Mouse (Mus musculus) forebrain, embryonic 14.5 days (tissue): ENCODE measurements around the gene Fdx1l. TPM values are rescaled to one million over a fixed set of nuclear protein-coding genes. Genes with fewer than 3 reads are reported as not detected.
A peak's percentile ranks its signal among the peaks of the same experiment; 100 is the strongest.
"Not testable (repeated sequence)": the region's sequence is repeated elsewhere in the genome, so short reads cannot be mapped to it uniquely, and the experiment has no call there.

Experiments used
- ATAC-seq: fragments of 200-750 bp; cut with Nextera tagmentation; 2 replicates; pipeline ENCODE4 v1.8.0; 2017; ENCODE audit warnings: mild to moderate bottlenecking, moderate library complexity
- DNase-seq: peaks from one replicate; pipeline ENCODE4 v3.0.0-alpha.2; 2015; ENCODE audit warnings: low spot score
- H3K27ac ChIP-seq: fragments of 300-500 bp; sonication (generic); 2 replicates; pipeline ENCODE4 v1.5.1; 2014; ENCODE audit warnings: low read depth, mild to moderate bottlenecking, control low read depth, low read length, moderate library complexity
- H3K27me3 ChIP-seq: fragments of 300-500 bp; sonication (generic); replicated peaks from 2 replicates; pipeline ENCODE4 v1.6.1; 2014; ENCODE audit warnings: low read length, control low read depth, mixed read lengths; ENCODE audit not compliant: control insufficient read depth, insufficient read depth
- H3K36me3 ChIP-seq: fragments of 300-500 bp; sonication (generic); 2 replicates; pipeline ENCODE4 v1.6.1; 2014; ENCODE audit warnings: low read length, control low read depth; ENCODE audit not compliant: control insufficient read depth, insufficient read depth
- H3K4me1 ChIP-seq: fragments of 300-500 bp; sonication (generic); 2 replicates; pipeline ENCODE4 v1.6.1; 2014; ENCODE audit warnings: antibody characterized with exemption, low read length, control low read depth; ENCODE audit not compliant: control insufficient read depth, insufficient read depth
- H3K4me2 ChIP-seq: fragments of 300-500 bp; sonication (generic); 2 replicates; pipeline ENCODE4 v1.6.1; 2014; ENCODE audit warnings: mild to moderate bottlenecking, control low read depth, low read length
- H3K4me3 ChIP-seq: fragments of 300-500 bp; sonication (generic); 2 replicates; pipeline ENCODE4 v1.5.1; 2014; ENCODE audit warnings: low read depth, low read length, control low read depth
- H3K9ac ChIP-seq: fragments of 300-500 bp; sonication (generic); 2 replicates; pipeline ENCODE4 v1.6.1; 2014; ENCODE audit warnings: mild to moderate bottlenecking, low read length, control low read depth, moderate library complexity
- H3K9me3 ChIP-seq: fragments of 300-500 bp; sonication (generic); replicated peaks from 2 replicates; pipeline ENCODE4 v1.6.1; 2016; ENCODE audit warnings: low read length, control low read depth, mixed read lengths; ENCODE audit not compliant: control insufficient read depth
- WGBS: fragments of 180-500 bp; shearing (Covaris S2); extraction: QIAGEN DNeasy Blood & Tissue Kit; methylation state at CpG from one replicate; pipeline ENCODE4 v1.1.7; 2014; 5-methylcytosine and 5-hydroxymethylcytosine counted together
- polyA plus RNA-seq: library from polyadenylated mRNA; unstranded; fragments of >200 nt; fragmentation: Nextera tagmentation; extraction: Ambion mirVana; gene quantifications from 2 replicates; pipeline ENCODE4 v1.2.1, GENCODE M21; 2014

Fdx1l gene
- polyA plus RNA-seq, 1 experiment from 2014 or later, result 69.8 TPM

- Histone ChIP-seq H3K4me1 (no peaks in the 10 kb centered on the region), H3K27ac (no peak overlapping the region), H3K9ac (no peak overlapping the region), H3K9me3 (no peaks in the 10 kb centered on the region), H3K4me2 (no peak overlapping the region), H3K36me3 (no peaks in the 10 kb centered on the region), H3K27me3 (peaks cover 3% of the 10 kb centered on the region; the same call in 1 of the 2 replicates), H3K4me3 (no peak overlapping the region)
- ATAC-seq (no peak), DNase-seq (no peak)
- WGBS, result 88% methylated on average over 3 of the region's 3 CpGs
Observed at GRCm38 (mm10) chr9:21045235-21045634, 28.2 kb downstream of the Fdx1l start.

- not testable (repeated sequence) for ATAC-seq
- WGBS, result 59% methylated on average over 1 of the region's 1 CpGs
Observed at GRCm38 (mm10) chr9:21044785-21045184, 28.6 kb downstream of the Fdx1l start.

GRCm38 (mm10) chr9:21043563-21043962, 29.9 kb downstream of the Fdx1l start:
- Histone ChIP-seq H3K9ac (no peak overlapping the region), H3K36me3 (no peaks in the 10 kb centered on the region), H3K4me1 (no peaks in the 10 kb centered on the region), H3K27me3 (peaks cover 19% of the 10 kb centered on the region), H3K4me3 (no peak overlapping the region), H3K4me2 (no peak overlapping the region), H3K9me3 (no peaks in the 10 kb centered on the region; the same call in 1 of the 2 replicates), H3K27ac (no peak overlapping the region)
- DNase-seq, result no peak
- ATAC-seq, result no peak
- WGBS, result 88% methylated on average over 4 of the region's 4 CpGs

More at GRCm38 (mm10) chr9:21044785-21045184, 28.6 kb downstream of the Fdx1l start:
- not testable (repeated sequence) for H3K27ac ChIP-seq, H3K4me2 ChIP-seq, H3K36me3 ChIP-seq, H3K9me3 ChIP-seq, H3K4me1 ChIP-seq, H3K9ac ChIP-seq, DNase-seq, H3K4me3 ChIP-seq, H3K27me3 ChIP-seq

GRCm38 (mm10) chr9:21041308-21041707, 32.1 kb downstream of the Fdx1l start:
- H3K27me3 ChIP-seq, result peaks cover 42% of the 10 kb centered on the region
- DNase-seq (no peak), ATAC-seq (no peak)
- H3K9ac ChIP-seq, result no peak overlapping the region
- no peak overlapping the region for H3K27ac ChIP-seq
- H3K4me1 ChIP-seq, result no peaks in the 10 kb centered on the region
- H3K4me3 ChIP-seq, result no peak overlapping the region
- no peaks in the 10 kb centered on the region for H3K36me3 ChIP-seq
- H3K9me3 ChIP-seq, result no peaks in the 10 kb centered on the region; the same call in 1 of the 2 replicates
- H3K4me2 ChIP-seq, result no peak overlapping the region
- WGBS, result 44% methylated on average over 4 of the region's 4 CpGs

- Histone ChIP-seq H3K36me3 (no peaks in the 10 kb centered on the region), H3K27ac (no peak overlapping the region), H3K4me1 (no peaks in the 10 kb centered on the region), H3K9ac (no peak overlapping the region), H3K4me2 (no peak overlapping the region), H3K9me3 (no peaks in the 10 kb centered on the region; the same call in 1 of the 2 replicates), H3K4me3 (no peak overlapping the region), H3K27me3 (peaks cover 57% of the 10 kb centered on the region)
- DNase-seq, result no peak
- no peak for ATAC-seq
- 70% methylated on average over 3 of the region's 3 CpGs for WGBS
Observed at GRCm38 (mm10) chr9:21039779-21040178, 33.6 kb downstream of the Fdx1l start.

GRCm38 (mm10) chr9:21037481-21037891, 35.9 kb downstream of the Fdx1l start:
- H3K4me1 ChIP-seq, result peaks cover 6% of the 10 kb centered on the region
- H3K36me3 ChIP-seq, result no peaks in the 10 kb centered on the region
- WGBS, result 1% methylated on average over 31 of the region's 31 CpGs
- H3K27ac ChIP-seq, result no peak overlapping the region
- ATAC-seq (peak; percentile 67; the same call in 1 of the 2 replicates), DNase-seq (peak; percentile 45)
- H3K4me2 ChIP-seq, result peak overlapping the region; percentile 55
- peaks cover 77% of the 10 kb centered on the region for H3K27me3 ChIP-seq
- H3K9ac ChIP-seq, result peak overlapping the region; percentile 55
- no peaks in the 10 kb centered on the region; the same call in 1 of the 2 replicates for H3K9me3 ChIP-seq
- H3K4me3 ChIP-seq, result peak overlapping the region; percentile 36

GRCm38 (mm10) chr9:21036666-21037065, 36.7 kb downstream of the Fdx1l start:
- Histone ChIP-seq H3K4me1 (peaks cover 6% of the 10 kb centered on the region), H3K27me3 (peaks cover 85% of the 10 kb centered on the region), H3K4me3 (peak overlapping the region; percentile 36), H3K36me3 (no peaks in the 10 kb centered on the region), H3K27ac (no peak overlapping the region), H3K9ac (no peak overlapping the region), H3K4me2 (peak overlapping the region; percentile 55), H3K9me3 (no peaks in the 10 kb centered on the region; the same call in 1 of the 2 replicates)
- 1% methylated on average over 22 of the region's 22 CpGs for WGBS
- no peak for ATAC-seq
- no peak for DNase-seq

- ATAC-seq (no peak), DNase-seq (no peak)
- Histone ChIP-seq H3K4me1 (peaks cover 6% of the 10 kb centered on the region), H3K9ac (no peak overlapping the region), H3K27ac (no peak overlapping the region), H3K4me3 (no peak overlapping the region; the same call in 1 of the 2 replicates), H3K4me2 (peak overlapping the region; percentile 55; the same call in 1 of the 2 replicates), H3K9me3 (no peaks in the 10 kb centered on the region; the same call in 1 of the 2 replicates), H3K36me3 (no peaks in the 10 kb centered on the region), H3K27me3 (peaks cover 88% of the 10 kb centered on the region)
- 6% methylated on average over 20 of the region's 20 CpGs for WGBS
Observed at GRCm38 (mm10) chr9:21036161-21036560, 37.3 kb downstream of the Fdx1l start.

GRCm38 (mm10) chr9:21035586-21035985, 37.8 kb downstream of the Fdx1l start:
- WGBS, result 13% methylated on average over 9 of the region's 9 CpGs
- H3K9ac ChIP-seq, result no peak overlapping the region
- peaks cover 6% of the 10 kb centered on the region for H3K4me1 ChIP-seq
- no peak overlapping the region for H3K27ac ChIP-seq
- no peak overlapping the region for H3K4me2 ChIP-seq
- DNase-seq (no peak), ATAC-seq (no peak)
- H3K36me3 ChIP-seq, result no peaks in the 10 kb centered on the region
- H3K4me3 ChIP-seq, result no peak overlapping the region
- H3K9me3 ChIP-seq, result no peaks in the 10 kb centered on the region; the same call in 1 of the 2 replicates
- H3K27me3 ChIP-seq, result peaks cover 88% of the 10 kb centered on the region
